Mouse (Mus musculus) right cerebral cortex, adult 2 months (tissue): ENCODE results near the gene Dlec1.

ENCODE experiments used
- DNase-seq, 2 experiments: peaks; one replicate each; pipeline ENCODE4 v3.0.0; 2021 to 2022; ENCODE audit warnings: low spot score in 2 of 2

Gene Dlec1

GRCm38 (mm10) chr9:119142066-119142465 is 39.8 kb downstream of the Dlec1 start:
- no peak for DNase-seq

GRCm38 (mm10) chr9:119143372-119143771 is 41.1 kb downstream of the Dlec1 start:
- no peak for DNase-seq

- DNase-seq, result no peak
These were observed 42.4 kb downstream of the Dlec1 start for GRCm38 (mm10) chr9:119144696-119145095.

GRCm38 (mm10) chr9:119145137-119145536 is 42.9 kb downstream of the Dlec1 start:
- DNase-seq, result no peak

- no peak for DNase-seq
These were observed 43.4 kb downstream of the Dlec1 start for GRCm38 (mm10) chr9:119145638-119146037.

GRCm38 (mm10) chr9:119146098-119146770 is 44.0 kb downstream of the Dlec1 start:
- DNase-seq, result no peak

GRCm38 (mm10) chr9:119149601-119150000 is 47.3 kb downstream of the Dlec1 start:
- DNase-seq, result no peak

- no peak for DNase-seq
These were observed 49.5 kb downstream of the Dlec1 start for GRCm38 (mm10) chr9:119151751-119152150.

GRCm38 (mm10) chr9:119155416-119155815 is 53.1 kb downstream of the Dlec1 start:
- DNase-seq, result no peak

- no peak for DNase-seq
These were observed 53.5 kb downstream of the Dlec1 start for GRCm38 (mm10) chr9:119155826-119156225.

GRCm38 (mm10) chr9:119156278-119157201 is 54.3 kb downstream of the Dlec1 start, which contains the start of gene Acaa1b:
Gene Acaa1b (minus strand): TSS chr9:119157093.
- DNase-seq, result peak; percentile 71 to 74

- DNase-seq, result no peak
These were observed 56.6 kb downstream of the Dlec1 start, which contains the start of gene Gm47289 for GRCm38 (mm10) chr9:119158861-119159260. Gene Gm47289 (plus strand): TSS chr9:119159161.

GRCm38 (mm10) chr9:119160689-119161088 is 58.4 kb downstream of the Dlec1 start:
- DNase-seq, result no peak

GRCm38 (mm10) chr9:119164743-119165142 is 62.5 kb downstream of the Dlec1 start:
- DNase-seq, result no peak

- DNase-seq, result no peak
These were observed 63.3 kb downstream of the Dlec1 start for GRCm38 (mm10) chr9:119165548-119165947.

- DNase-seq, result no peak
These were observed 65.3 kb downstream of the Dlec1 start for GRCm38 (mm10) chr9:119167608-119168007.

- no peak for DNase-seq
These were observed 77.0 kb downstream of the Dlec1 start for GRCm38 (mm10) chr9:119179292-119179691.

GRCm38 (mm10) chr9:119181241-119181728 is 79.0 kb downstream of the Dlec1 start:
- peak in 1 of 2 experiments; percentile 6 for DNase-seq

GRCm38 (mm10) chr9:119192202-119192990 is 90.1 kb downstream of the Dlec1 start:
- peak; percentile 32 to 37 for DNase-seq
